Mouse (Mus musculus): ENCODE measurements around the gene Wdhd1. TPM values are rescaled to one million over a fixed set of nuclear protein-coding genes. Genes with fewer than 3 reads are reported as not detected.

Gene Wdhd1
- total RNA-seq, 1 experiment from 2014 or later: 4.8 TPM

GRCm38 (mm10) chr14:47279058-47279457 lies 2.4 kb upstream of the Wdhd1 start:
- DNase-seq: no peak

GRCm38 (mm10) chr14:47276036-47276603 lies 537 bp downstream of the Wdhd1 start:
- DNase-seq: no peak

- no peak for DNase-seq
Observed at GRCm38 (mm10) chr14:47275417-47275816, 1.2 kb downstream of the Wdhd1 start.

GRCm38 (mm10) chr14:47273751-47274150 lies 2.9 kb downstream of the Wdhd1 start:
- no peak for DNase-seq

- DNase-seq: no peak
Observed at GRCm38 (mm10) chr14:47269706-47270105, 7.0 kb downstream of the Wdhd1 start.

GRCm38 (mm10) chr14:47269056-47269455 lies 7.6 kb downstream of the Wdhd1 start:
- DNase-seq: no peak

GRCm38 (mm10) chr14:47265829-47266228 lies 10.8 kb downstream of the Wdhd1 start:
- DNase-seq: no peak

GRCm38 (mm10) chr14:47264866-47265265 lies 11.8 kb downstream of the Wdhd1 start:
- no peak for DNase-seq

GRCm38 (mm10) chr14:47249839-47250238 lies 26.8 kb downstream of the Wdhd1 start:
- DNase-seq: peak; percentile 15

- DNase-seq: no peak
Observed at GRCm38 (mm10) chr14:47242753-47243152, 33.9 kb downstream of the Wdhd1 start.

- DNase-seq: no peak
Observed at GRCm38 (mm10) chr14:47241046-47241445, 35.6 kb downstream of the Wdhd1 start.

- no peak for DNase-seq
Observed at GRCm38 (mm10) chr14:47240600-47240999, 36.1 kb downstream of the Wdhd1 start.

GRCm38 (mm10) chr14:47237286-47237685 lies 39.4 kb downstream of the Wdhd1 start:
- DNase-seq: no peak

- no peak for DNase-seq
Observed at GRCm38 (mm10) chr14:47236491-47236890, 40.2 kb downstream of the Wdhd1 start.

- no peak for DNase-seq
Observed at GRCm38 (mm10) chr14:47234526-47235250, 42.0 kb downstream of the Wdhd1 start.

GRCm38 (mm10) chr14:47234032-47234431 lies 42.6 kb downstream of the Wdhd1 start:
- no peak for DNase-seq

GRCm38 (mm10) chr14:47233602-47234001 lies 43.1 kb downstream of the Wdhd1 start:
- no peak for DNase-seq

- no peak for DNase-seq
Observed at GRCm38 (mm10) chr14:47229796-47230376, 46.8 kb downstream of the Wdhd1 start.

GRCm38 (mm10) chr14:47225931-47226330 lies 50.7 kb downstream of the Wdhd1 start:
- no peak for DNase-seq

- no peak for DNase-seq
Observed at GRCm38 (mm10) chr14:47224476-47225325, 52.0 kb downstream of the Wdhd1 start.

- no peak for DNase-seq
Observed at GRCm38 (mm10) chr14:47222631-47223450, 53.8 kb downstream of the Wdhd1 start.

- no peak for DNase-seq
Observed at GRCm38 (mm10) chr14:47221567-47221966, 55.1 kb downstream of the Wdhd1 start.

Data from adrenal gland, postnatal 25 days (tissue).